Mouse (Mus musculus): Measurements from ENCODE around the gene Slpi.

Gene Slpi

DNA sequence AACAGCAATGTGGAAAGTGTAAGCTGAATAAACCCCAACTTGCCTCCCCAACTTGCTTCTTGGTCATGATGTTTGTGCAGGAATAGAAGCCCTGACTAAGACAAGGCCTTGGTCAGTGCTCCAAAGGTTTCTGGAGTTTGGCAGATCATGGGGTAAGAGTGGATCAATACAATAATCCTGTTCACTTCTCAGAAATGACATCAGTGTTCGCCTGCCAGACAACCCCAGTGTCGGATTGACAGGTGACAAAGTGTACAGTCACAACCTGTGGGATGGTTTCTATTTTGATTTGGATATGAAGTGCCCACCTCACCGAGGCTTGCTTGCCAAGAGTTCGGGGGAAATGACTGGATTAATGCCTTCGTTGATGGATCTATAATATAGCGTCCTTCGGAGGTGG is 32.4 kb upstream of the Slpi start:
- no peak for DNase-seq (ENCODE audit: low read depth, low spot score)

DNA sequence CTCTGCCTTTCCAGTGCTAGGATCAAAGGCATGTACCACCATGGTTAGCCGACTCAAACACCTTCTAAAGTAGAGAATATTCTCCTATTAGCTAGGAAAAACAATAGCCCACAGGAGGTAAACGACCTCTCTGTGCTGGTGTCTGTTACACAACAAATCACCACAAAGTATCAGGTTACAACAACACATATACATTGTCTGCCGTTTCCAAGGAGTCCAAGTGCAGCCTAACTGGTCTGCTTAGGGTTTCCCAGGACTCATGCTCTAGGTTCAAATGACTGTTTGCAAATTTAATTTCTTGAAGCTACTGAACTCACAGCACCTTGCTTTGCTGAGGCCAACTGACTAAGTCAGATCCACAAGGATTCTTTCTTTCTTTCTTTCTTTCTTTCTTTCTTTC is 30.6 kb upstream of the Slpi start:
- DNase-seq (ENCODE audit: low read depth, low spot score): no peak

- no peak for DNase-seq (ENCODE audit: low read depth, low spot score)
Measured at GRCm38 (mm10) chr2:164418308-164418875, 29.5 kb upstream of the Slpi start.

- DNase-seq (ENCODE audit: low read depth, low spot score): peak; percentile 46
Measured at GRCm38 (mm10) chr2:164417198-164417597, 28.3 kb upstream of the Slpi start.

- no peak for DNase-seq (ENCODE audit: low read depth, low spot score)
Measured at GRCm38 (mm10) chr2:164414581-164414980, 25.7 kb upstream of the Slpi start.

- no peak for DNase-seq (ENCODE audit: low read depth, low spot score)
Measured at GRCm38 (mm10) chr2:164414167-164414566, 25.3 kb upstream of the Slpi start.

DNA sequence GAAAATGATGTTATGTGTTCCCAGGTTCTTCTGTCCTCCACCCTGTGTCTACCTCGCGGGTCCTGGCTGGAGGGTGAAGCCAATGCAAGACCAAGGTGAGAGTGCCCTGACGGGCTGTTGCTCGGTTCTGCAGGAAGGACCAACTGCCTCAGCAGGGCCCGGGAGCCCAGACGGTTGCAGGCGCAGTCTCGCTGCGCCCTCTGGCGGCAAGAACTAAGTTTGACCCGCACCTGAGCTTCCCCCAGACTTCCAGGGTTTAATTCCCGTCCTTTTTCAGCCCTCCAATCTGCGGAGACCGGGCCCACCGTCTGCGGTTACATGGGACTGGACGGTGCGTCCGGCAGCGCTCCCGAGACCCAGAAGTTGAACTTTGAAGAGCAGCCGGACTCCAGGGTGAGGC is 18.8 kb upstream of the Slpi start:
- DNase-seq (ENCODE audit: low read depth, low spot score): peak; percentile 51

DNA sequence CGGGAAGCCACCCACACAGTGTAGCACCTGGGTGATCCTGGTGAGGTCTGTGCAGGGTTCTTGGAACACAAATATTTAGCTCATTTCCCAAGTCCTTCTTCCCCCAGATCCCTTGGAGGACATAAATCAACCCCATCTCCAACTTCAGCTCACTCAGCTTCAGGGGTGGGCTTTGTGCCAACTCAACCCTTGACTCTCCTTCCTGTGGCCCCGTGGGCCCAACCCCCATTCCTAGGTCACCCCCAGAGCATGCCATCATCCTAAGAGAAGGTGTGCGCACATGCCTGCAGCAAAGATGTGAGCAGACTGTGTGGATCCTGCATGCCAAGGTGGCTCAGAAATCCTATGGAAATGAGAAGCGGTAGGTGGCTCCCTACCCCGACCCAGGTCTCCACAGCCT is 16.6 kb upstream of the Slpi start:
- no peak for DNase-seq (ENCODE audit: low read depth, low spot score)

DNA sequence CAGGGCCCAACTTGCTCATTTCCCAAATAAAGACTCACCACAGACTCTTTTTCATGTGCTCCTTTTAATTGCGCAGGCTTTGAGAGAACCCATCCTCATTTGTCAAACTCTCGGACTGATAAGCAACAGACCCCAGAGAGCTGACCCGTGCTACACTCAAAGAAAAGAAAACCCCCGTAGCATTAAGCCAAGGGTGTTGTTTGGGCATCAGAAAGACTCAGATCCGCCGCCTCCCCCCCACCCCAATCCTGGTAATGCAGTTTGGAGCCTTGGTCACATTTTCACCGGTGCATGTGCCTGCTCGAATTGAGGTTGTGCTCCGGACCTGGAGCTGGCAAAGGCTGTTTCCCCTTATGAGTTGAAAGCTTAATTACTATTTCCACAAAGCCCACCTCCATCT is 16.2 kb upstream of the Slpi start, which contains the start of gene Matn4:
TSS of gene Matn4 (minus strand) at position 101 of the 400 bp plus-strand sequence.
- DNase-seq (ENCODE audit: low read depth, low spot score): no peak

GRCm38 (mm10) chr2:164404082-164404990 is 15.4 kb upstream of the Slpi start:
- no peak for DNase-seq (ENCODE audit: low read depth, low spot score)

- DNase-seq (ENCODE audit: low read depth, low spot score): no peak
Measured at GRCm38 (mm10) chr2:164403396-164404081, 14.6 kb upstream of the Slpi start.

DNA sequence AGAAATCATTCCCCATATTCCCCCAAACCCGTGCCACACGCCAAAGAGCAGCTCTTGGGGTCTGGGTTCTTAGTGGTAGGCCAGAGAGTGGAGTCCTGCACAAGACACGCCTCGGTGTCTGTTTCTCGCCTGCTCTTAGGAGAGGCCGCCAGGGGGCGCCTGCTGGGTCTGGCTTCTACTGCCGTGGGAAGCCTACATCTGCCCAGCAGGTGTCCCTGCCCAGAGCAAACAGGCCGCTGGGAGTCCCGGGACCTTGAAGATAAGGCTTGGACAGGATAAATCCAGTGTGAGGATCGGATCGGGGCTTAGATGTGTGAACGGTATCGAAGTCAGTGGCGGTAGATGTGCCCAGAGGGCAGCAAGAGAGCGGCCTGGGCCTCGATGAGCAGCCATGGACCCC is 14.0 kb upstream of the Slpi start, which contains the start of gene Rbpjl:
TSS of gene Rbpjl (plus strand) at position 236 of the 400 bp plus-strand sequence.
- peak; percentile 56 for DNase-seq (ENCODE audit: low read depth, low spot score)

GRCm38 (mm10) chr2:164396911-164397310 is 8.0 kb upstream of the Slpi start:
- no peak for DNase-seq (ENCODE audit: low read depth, low spot score)

DNA sequence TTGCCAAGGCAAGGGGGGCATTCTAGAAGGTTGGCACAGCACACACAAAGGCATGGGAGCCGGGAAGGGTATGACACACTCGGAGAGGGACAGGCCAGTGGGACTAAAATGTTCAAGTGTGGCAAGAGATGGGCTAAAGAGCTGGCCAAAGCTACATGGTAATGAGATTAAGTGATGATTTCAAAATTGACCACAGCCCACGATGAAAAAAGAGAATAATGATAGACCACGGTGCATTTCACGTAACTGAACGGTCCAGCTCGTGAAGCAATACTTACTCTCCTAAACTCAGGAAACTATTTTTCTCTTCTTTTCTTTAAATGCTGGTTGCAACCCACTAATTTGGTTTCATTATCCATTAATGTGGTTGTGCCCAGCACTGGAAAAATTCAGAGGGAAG is 7.2 kb upstream of the Slpi start:
- DNase-seq (ENCODE audit: low read depth, low spot score): no peak

DNA sequence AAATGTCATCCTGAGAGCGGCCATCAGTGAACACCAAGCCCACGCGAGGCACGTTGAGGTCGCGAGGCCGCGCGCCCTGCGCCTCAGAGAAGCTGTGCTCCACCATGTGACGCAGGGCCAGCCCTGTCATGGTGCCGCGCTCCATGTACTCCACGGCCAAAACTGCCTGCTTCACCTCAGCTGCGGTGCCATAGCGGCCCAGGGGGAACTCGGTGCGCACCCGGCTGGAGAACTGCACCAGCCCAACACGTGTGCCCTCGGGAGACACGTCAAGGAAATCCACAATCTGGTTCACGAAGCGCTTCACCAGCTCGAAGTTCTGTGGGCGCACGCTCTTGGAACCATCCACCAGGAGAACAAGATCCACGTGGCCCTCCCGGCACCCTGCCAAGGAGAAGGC is 4.2 kb upstream of the Slpi start:
- DNase-seq (ENCODE audit: low read depth, low spot score): no peak

DNA sequence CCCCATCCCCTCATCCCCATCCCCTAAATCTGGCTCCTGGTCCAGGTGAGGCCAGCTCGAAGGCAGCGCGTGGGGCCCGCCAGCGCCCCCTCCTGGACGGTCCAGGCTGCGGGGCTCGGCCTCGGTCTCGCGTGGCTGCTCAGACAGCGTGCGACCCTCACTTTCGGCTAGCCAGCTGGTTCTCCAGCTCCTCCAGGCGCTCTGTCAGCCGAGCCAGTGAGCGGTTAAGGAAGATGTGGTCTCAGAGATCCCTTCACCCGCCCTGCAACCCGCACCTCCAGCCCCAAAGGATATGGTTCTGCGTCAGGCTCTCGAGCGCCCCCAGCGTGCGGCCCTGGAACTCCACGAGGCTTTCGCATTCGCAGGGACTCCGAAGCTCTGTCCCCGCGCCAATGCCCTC is 604 bp upstream of the Slpi start:
- DNase-seq (ENCODE audit: low read depth, low spot score): peak; percentile 76

DNA sequence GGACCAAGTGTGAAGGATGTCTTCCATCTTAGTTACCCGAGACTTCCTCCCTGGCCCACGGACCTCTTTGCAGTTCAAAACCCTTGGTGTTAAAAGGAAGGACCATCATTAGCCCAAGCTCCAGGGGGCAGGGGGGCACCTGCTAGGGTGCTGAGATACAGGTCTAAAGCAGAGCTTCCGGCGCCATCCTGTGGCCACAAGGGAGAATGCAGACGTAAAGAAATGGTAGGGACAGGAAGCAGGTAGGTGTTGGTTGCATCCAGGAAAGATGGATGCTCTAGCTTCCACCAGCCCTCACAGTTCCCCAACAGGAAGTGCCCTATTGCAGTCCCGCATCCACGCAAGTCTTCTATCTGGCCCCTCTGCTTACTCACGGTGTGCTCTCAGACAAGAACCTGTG is 1.9 kb downstream of the Slpi start:
- DNase-seq (ENCODE audit: low read depth, low spot score): peak; percentile 57

GRCm38 (mm10) chr2:164385927-164386763 is 2.8 kb downstream of the Slpi start:
- DNase-seq (ENCODE audit: low read depth, low spot score): no peak

- DNase-seq (ENCODE audit: low read depth, low spot score): no peak
Measured at GRCm38 (mm10) chr2:164383656-164384399, 5.1 kb downstream of the Slpi start.

DNA sequence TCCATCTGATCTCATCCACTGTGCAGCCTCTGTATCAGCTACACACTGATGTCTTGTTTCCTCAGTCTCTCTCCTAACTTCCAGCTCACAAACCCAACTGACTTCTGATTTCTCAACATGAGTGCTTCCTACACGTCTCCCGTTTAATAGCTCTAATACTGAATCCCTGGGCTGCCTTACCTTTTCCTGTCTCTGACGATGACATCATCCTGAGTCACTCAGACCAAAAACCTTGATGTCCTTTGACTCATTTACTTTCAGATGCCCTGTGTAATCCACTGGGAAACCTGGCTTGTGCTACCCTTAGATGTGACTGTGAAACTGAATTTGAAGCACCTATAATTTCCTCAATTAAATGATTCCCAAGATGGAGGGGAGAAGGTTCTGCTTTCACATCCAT is 5.9 kb downstream of the Slpi start:
- DNase-seq (ENCODE audit: low read depth, low spot score): no peak

- no peak for DNase-seq (ENCODE audit: low read depth, low spot score)
Measured at GRCm38 (mm10) chr2:164381726-164382125, 7.2 kb downstream of the Slpi start.

Data from CD4-positive helper T cell, adult 2 months (primary cell).